Mouse (Mus musculus) MEL (cell line): ENCODE measurements around the gene Lcp1. TPM values are rescaled to one million over a fixed set of nuclear protein-coding genes. Genes with fewer than 3 reads are reported as not detected.

Experiments
- DNase-seq: peaks from one replicate; pipeline ENCODE4 v3.0.0; 2011; ENCODE audit warnings: low read depth, low spot score
- H3K27ac ChIP-seq: 2 replicates; pipeline ENCODE4 v1.5.1; 2012; ENCODE audit warnings: low read depth, mild to moderate bottlenecking, control low read depth, low read length, moderate library complexity; ENCODE audit not compliant: control insufficient read depth
- H3K27me3 ChIP-seq, 2 experiments: fragments of 150-350 bp in 1 of 2; sonication (generic) in 1 of 2; 2 replicates each; pipeline ENCODE4 v1.6.1; 2012; ENCODE audit warnings: low read length in 2 of 2, mild to moderate bottlenecking in 2 of 2, improper control_type of control experiment in 1 of 2, moderate library complexity in 1 of 2; ENCODE audit not compliant: insufficient read depth in 2 of 2, control insufficient read depth in 1 of 2
- H3K36me3 ChIP-seq, 2 experiments: 2 replicates each; pipeline ENCODE4 v1.6.1; 2012 to 2014; ENCODE audit warnings: low read length in 2 of 2, improper control_type of control experiment in 1 of 2, inconsistent platforms in 1 of 2, mild to moderate bottlenecking in 1 of 2; ENCODE audit not compliant: insufficient read depth in 2 of 2, control insufficient read depth in 1 of 2
- H3K4me1 ChIP-seq, 2 experiments: fragments of 150-350 bp in 1 of 2; sonication (generic) in 1 of 2; 2 replicates each; pipeline ENCODE4 v1.6.1; 2012; ENCODE audit warnings: low read length in 2 of 2, improper control_type of control experiment in 1 of 2, mild to moderate bottlenecking in 1 of 2; ENCODE audit not compliant: insufficient read depth in 2 of 2, control insufficient read depth in 1 of 2
- H3K4me3 ChIP-seq, 2 experiments: fragments of 150-350 bp in 1 of 2; sonication (generic) in 1 of 2; 2 replicates each; pipeline ENCODE4 v1.5.1; 2012; ENCODE audit warnings: low read depth in 2 of 2, low read length in 2 of 2, mild to moderate bottlenecking in 2 of 2, moderate library complexity in 2 of 2, control low read depth in 1 of 2, improper control_type of control experiment in 1 of 2; ENCODE audit not compliant: control insufficient read depth in 1 of 2, insufficient read depth in 1 of 2
- H3K79me2 ChIP-seq: 2 replicates; pipeline ENCODE4 v1.6.1; 2012; ENCODE audit warnings: mild to moderate bottlenecking, low read length, moderate library complexity; ENCODE audit not compliant: control insufficient read depth, poor library complexity, insufficient read depth
- H3K9ac ChIP-seq: 2 replicates; pipeline ENCODE4 v1.6.1; 2012; ENCODE audit warnings: low read depth, mild to moderate bottlenecking, control low read depth, low read length, moderate library complexity; ENCODE audit not compliant: control insufficient read depth, poor library complexity, severe bottlenecking
- H3K9me3 ChIP-seq: fragments of 150-350 bp; sonication (generic); replicated peaks from 2 replicates; pipeline ENCODE4 v1.6.1; 2012; ENCODE audit warnings: mild to moderate bottlenecking, low read length, improper control_type of control experiment, moderate library complexity; ENCODE audit not compliant: insufficient read depth
- BHLHE40 ChIP-seq: IDR thresholded peaks from 2 replicates; pipeline ENCODE4 v1.6.1; 2012; ENCODE audit warnings: low read depth, mild to moderate bottlenecking, inconsistent platforms, low read length, improper control_type of control experiment, borderline replicate concordance
- CTCF ChIP-seq, 3 experiments: IDR thresholded peaks in 2 of 3; conservative IDR thresholded peaks in 1 of 3; 2 replicates each; pipeline ENCODE4 v1.5.1; 2011 to 2012; ENCODE audit warnings: low read length in 3 of 3, low read depth in 2 of 3, mild to moderate bottlenecking in 2 of 3, improper control_type of control experiment in 1 of 3, inconsistent platforms in 1 of 3, mixed read lengths in 1 of 3, moderate library complexity in 1 of 3; ENCODE audit not compliant: control insufficient read depth in 1 of 3, insufficient read depth in 1 of 3, poor library complexity in 1 of 3, severe bottlenecking in 1 of 3
- E2F4 ChIP-seq: IDR thresholded peaks from 2 replicates; pipeline ENCODE4 v1.6.1; 2011; ENCODE audit warnings: low read depth, low read length, improper control_type of control experiment, borderline replicate concordance
- ELF1 ChIP-seq: IDR thresholded peaks from 2 replicates; pipeline ENCODE4 v1.6.1; 2014; ENCODE audit warnings: low read depth, mild to moderate bottlenecking, inconsistent platforms, low read length, improper control_type of control experiment, moderate library complexity
- ETS1 ChIP-seq: IDR thresholded peaks from 2 replicates; pipeline ENCODE4 v1.6.1; 2012; ENCODE audit warnings: low read depth, mild to moderate bottlenecking, inconsistent platforms, low read length, improper control_type of control experiment, moderate library complexity
- GABPA ChIP-seq: IDR thresholded peaks from 2 replicates; pipeline ENCODE4 v1.6.1; 2012; ENCODE audit warnings: low read depth, mild to moderate bottlenecking, inconsistent platforms, low read length, improper control_type of control experiment, moderate library complexity
- GATA1 ChIP-seq: IDR thresholded peaks from 2 replicates; pipeline ENCODE4 v1.6.1; 2011; ENCODE audit warnings: low read depth, low read length, improper control_type of control experiment
- HCFC1 ChIP-seq: IDR thresholded peaks from 2 replicates; pipeline ENCODE4 v1.6.1; 2012; ENCODE audit warnings: low read depth, mild to moderate bottlenecking, inconsistent platforms, low read length, improper control_type of control experiment, moderate library complexity
- JUND ChIP-seq: IDR thresholded peaks from 2 replicates; pipeline ENCODE4 v1.6.1; 2011; ENCODE audit warnings: low read depth, mild to moderate bottlenecking, improper control_type of control experiment, low read length
- KAT2A ChIP-seq: conservative IDR thresholded peaks from 2 replicates; pipeline ENCODE4 v1.6.1; 2012; ENCODE audit warnings: low read depth, low read length, improper control_type of control experiment, inconsistent platforms
- MAFK ChIP-seq: IDR thresholded peaks from 2 replicates; pipeline ENCODE4 v1.6.1; 2011; ENCODE audit warnings: low read depth, mild to moderate bottlenecking, low read length, improper control_type of control experiment, borderline replicate concordance
- MAZ ChIP-seq: IDR thresholded peaks from 2 replicates; pipeline ENCODE4 v1.6.1; 2012; ENCODE audit warnings: low read depth, mild to moderate bottlenecking, inconsistent platforms, low read length, improper control_type of control experiment
- MEF2A ChIP-seq: IDR thresholded peaks from 2 replicates; pipeline ENCODE4 v1.6.1; 2014; ENCODE audit warnings: low read depth, mild to moderate bottlenecking, inconsistent platforms, low read length, improper control_type of control experiment; ENCODE audit not compliant: poor library complexity, insufficient replicate concordance, severe bottlenecking; ENCODE audit errors: extremely low read depth
- MYB ChIP-seq: IDR thresholded peaks from 2 replicates; pipeline ENCODE4 v1.6.1; 2011; ENCODE audit warnings: mild to moderate bottlenecking, low read depth, low read length, improper control_type of control experiment
- MYC ChIP-seq: IDR thresholded peaks from 2 replicates; pipeline ENCODE4 v1.6.1; 2011; ENCODE audit warnings: low read depth, mild to moderate bottlenecking, low read length, improper control_type of control experiment, moderate library complexity
- NELFE ChIP-seq: IDR thresholded peaks from 2 replicates; pipeline ENCODE4 v1.6.1; 2011; ENCODE audit warnings: low read depth, low read length, improper control_type of control experiment
- NRF1 ChIP-seq: IDR thresholded peaks from 2 replicates; pipeline ENCODE4 v1.6.1; 2014; ENCODE audit warnings: low read depth, mild to moderate bottlenecking, inconsistent platforms, low read length, improper control_type of control experiment, moderate library complexity; ENCODE audit not compliant: poor library complexity, insufficient read depth, severe bottlenecking
- POLR2A ChIP-seq, 2 experiments: IDR thresholded peaks; 2 replicates each; pipeline ENCODE4 v1.6.1; 2011 to 2012; ENCODE audit warnings: low read length in 2 of 2, mild to moderate bottlenecking in 2 of 2, control low read depth in 1 of 2, improper control_type of control experiment in 1 of 2, low read depth in 1 of 2, moderate library complexity in 1 of 2; ENCODE audit not compliant: control insufficient read depth in 1 of 2, insufficient read depth in 1 of 2, poor library complexity in 1 of 2
- POLR2AphosphoS2 ChIP-seq: IDR thresholded peaks from 2 replicates; pipeline ENCODE4 v1.6.1; 2011; ENCODE audit warnings: low read length, improper control_type of control experiment
- POLR2AphosphoS5 ChIP-seq: IDR thresholded peaks from 2 replicates; pipeline ENCODE4 v1.6.1; 2012; ENCODE audit warnings: low read depth, borderline replicate concordance, mild to moderate bottlenecking, inconsistent platforms, low read length, moderate library complexity, mixed read lengths
- TAL1 ChIP-seq: IDR thresholded peaks from 2 replicates; pipeline ENCODE4 v1.6.1; 2012; ENCODE audit warnings: mild to moderate bottlenecking, inconsistent platforms, low read length, moderate library complexity, mixed read lengths
- TCF12 ChIP-seq: IDR thresholded peaks from 2 replicates; pipeline ENCODE4 v1.6.1; 2014; ENCODE audit warnings: low read depth, mild to moderate bottlenecking, inconsistent platforms, low read length, improper control_type of control experiment, moderate library complexity
- ZKSCAN1 ChIP-seq: IDR thresholded peaks from 2 replicates; pipeline ENCODE4 v1.6.1; 2012; ENCODE audit warnings: low read depth, mild to moderate bottlenecking, inconsistent platforms, low read length, improper control_type of control experiment, moderate library complexity
- ZMIZ1 ChIP-seq: IDR thresholded peaks from 2 replicates; pipeline ENCODE4 v1.6.1; 2012; ENCODE audit warnings: low read depth, mild to moderate bottlenecking, inconsistent platforms, low read length, improper control_type of control experiment, moderate library complexity
- ZNF384 ChIP-seq: IDR thresholded peaks from 2 replicates; pipeline ENCODE4 v1.6.1; 2012; ENCODE audit warnings: low read depth, mild to moderate bottlenecking, inconsistent platforms, low read length, improper control_type of control experiment
- polyA plus RNA-seq, 2 experiments: library from polyadenylated mRNA; stranded (reverse) in 1 of 2; unstranded in 1 of 2; fragments of >175 nt in 1 of 2; fragments of >200 nt in 1 of 2; gene quantifications; 2 replicates each; pipeline versions ENCODE4 v1.2.1 to v1.2.4; 2012; ENCODE audit warnings: low replicate concordance in 2 of 2, low read depth in 1 of 2; ENCODE audit not compliant: insufficient read length in 2 of 2, insufficient read depth in 1 of 2, missing spikeins in 1 of 2
- total RNA-seq: library from RNA; depleted of rRNA; stranded (reverse); fragments of 300-350 nt; gene quantifications from 2 replicates; pipeline ENCODE4 v1.2.3, GENCODE M21; 2012

Gene Lcp1
- total and polyA plus RNA-seq, 3 experiments: 11.0 to 20.3 TPM; not detected in 1

- Histone ChIP-seq H3K4me1 (no peaks in the 10 kb centered on the region), H3K79me2 (no peaks in the 10 kb centered on the region), H3K27me3 (no peaks in the 10 kb centered on the region), H3K4me3 (no peak overlapping the region), H3K36me3 (peaks cover 0 to 6% of the 10 kb centered on the region in 2 experiments; a peak in 1 of 4 replicates), H3K9me3 (no peaks in the 10 kb centered on the region), H3K9ac (no peak overlapping the region), H3K27ac (no peak overlapping the region)
- DNase-seq: no peak
- TF ChIP-seq GATA1 (no peak), TAL1 (no peak), ZKSCAN1 (no peak), HCFC1 (no peak), MEF2A (no peak), ZMIZ1 (no peak), POLR2A (IDR thresholded peaks at IDR 0.05; ENCODE audit: control insufficient read depth in 1 of 2, insufficient read depth in 1 of 2, low read depth in 1 of 2, low read length in 2 of 2, poor library complexity in 1 of 2) (no peak), NELFE (no peak), MAFK (no peak)
Observed at GRCm38 (mm10) chr14:75208572-75209151, 77.8 kb downstream of the Lcp1 start.

GRCm38 (mm10) chr14:75213752-75214151, 82.9 kb downstream of the Lcp1 start:
- Histone ChIP-seq H3K9me3 (no peaks in the 10 kb centered on the region), H3K27ac (no peak overlapping the region), H3K4me1 (no peaks in the 10 kb centered on the region), H3K4me3 (no peak overlapping the region), H3K79me2 (no peaks in the 10 kb centered on the region), H3K36me3 (peaks cover 0 to 8% of the 10 kb centered on the region in 2 experiments; a peak in 2 of 4 replicates), H3K27me3 (no peaks in the 10 kb centered on the region), H3K9ac (no peak overlapping the region)
- DNase-seq: no peak
- TF ChIP-seq CTCF (IDR thresholded peaks at IDR 0.05 in 2 of 3, conservative IDR thresholded peaks at IDR 0.05 in 1 of 3; ENCODE audit: control insufficient read depth in 1 of 3, insufficient read depth in 1 of 3, low read depth in 2 of 3, low read length in 3 of 3, poor library complexity in 1 of 3, severe bottlenecking in 1 of 3): no peak
- no peak for TF ChIP-seq POLR2AphosphoS2
- no peak for TF ChIP-seq ZNF384
- TF ChIP-seq BHLHE40: no peak
- TF ChIP-seq GATA1: no peak
- no peak for TF ChIP-seq MYC

GRCm38 (mm10) chr14:75218843-75219242, 87.9 kb downstream of the Lcp1 start:
- no peaks in the 10 kb centered on the region for H3K27me3 ChIP-seq
- H3K27ac ChIP-seq: no peak overlapping the region
- H3K9ac ChIP-seq: no peak overlapping the region
- no peak for DNase-seq
- peaks cover 0 to 7% of the 10 kb centered on the region in 2 experiments; a peak in 2 of 4 replicates for H3K36me3 ChIP-seq
- no peak overlapping the region for H3K4me3 ChIP-seq
- no peaks in the 10 kb centered on the region for H3K9me3 ChIP-seq
- H3K79me2 ChIP-seq: no peaks in the 10 kb centered on the region
- no peaks in the 10 kb centered on the region for H3K4me1 ChIP-seq
- TF ChIP-seq ELF1: no peak
- TF ChIP-seq ETS1: no peak
- no peak for TF ChIP-seq TCF12
- no peak for TF ChIP-seq JUND
- TF ChIP-seq TAL1: no peak
- no peak for TF ChIP-seq E2F4
- no peak for TF ChIP-seq POLR2AphosphoS5
- TF ChIP-seq ZKSCAN1: no peak
- TF ChIP-seq MAZ: no peak
- no peak for TF ChIP-seq CTCF (IDR thresholded peaks at IDR 0.05 in 2 of 3, conservative IDR thresholded peaks at IDR 0.05 in 1 of 3; ENCODE audit: control insufficient read depth in 1 of 3, insufficient read depth in 1 of 3, low read depth in 2 of 3, low read length in 3 of 3, poor library complexity in 1 of 3, severe bottlenecking in 1 of 3)
- TF ChIP-seq GABPA: no peak
- no peak for TF ChIP-seq KAT2A
- no peak for TF ChIP-seq HCFC1
- no peak for TF ChIP-seq MYB
- TF ChIP-seq NRF1: no peak
